Mouse (Mus musculus): Measurements from ENCODE around the gene Scn8a. TPM values are rescaled to one million over a fixed set of nuclear protein-coding genes. Genes with fewer than 3 reads are reported as not detected.
A peak's percentile ranks its signal among the peaks of the same experiment; 100 is the strongest.

Gene Scn8a
- total RNA-seq, 4 experiments from 2014 or later: 0.12 to 0.22 (median 0.20) TPM; not detected in 1

GRCm38 (mm10) chr15:101069641-101070190 lies 200.1 kb downstream of the Scn8a start:
- no peak for DNase-seq (ENCODE audit: low spot score in 2 of 2)

- no peak for DNase-seq (ENCODE audit: low spot score in 2 of 2)
These were observed 201.1 kb downstream of the Scn8a start for GRCm38 (mm10) chr15:101070762-101071161.

GRCm38 (mm10) chr15:101072736-101073135 lies 203.1 kb downstream of the Scn8a start:
- no peak for DNase-seq (ENCODE audit: low spot score in 2 of 2)

GRCm38 (mm10) chr15:101074067-101074466 lies 204.4 kb downstream of the Scn8a start:
- DNase-seq (ENCODE audit: low spot score in 2 of 2): no peak

GRCm38 (mm10) chr15:101075150-101075549 lies 205.5 kb downstream of the Scn8a start:
- no peak for DNase-seq (ENCODE audit: low spot score in 2 of 2)

GRCm38 (mm10) chr15:101075656-101076055 lies 206.0 kb downstream of the Scn8a start:
- DNase-seq (ENCODE audit: low spot score in 2 of 2): no peak

GRCm38 (mm10) chr15:101076071-101077000 lies 206.7 kb downstream of the Scn8a start:
- no peak for DNase-seq (ENCODE audit: low spot score in 2 of 2)

- no peak for DNase-seq (ENCODE audit: low spot score in 2 of 2)
These were observed 207.5 kb downstream of the Scn8a start for GRCm38 (mm10) chr15:101077001-101077812.

- no peak for DNase-seq (ENCODE audit: low spot score in 2 of 2)
These were observed 208.4 kb downstream of the Scn8a start, which contains the start of gene Fignl2 for GRCm38 (mm10) chr15:101077813-101078730. Gene Fignl2, minus strand, starts transcription at chr15:101078567.

- DNase-seq (ENCODE audit: low spot score in 2 of 2): peak; percentile 85 to 89
These were observed 209.1 kb downstream of the Scn8a start for GRCm38 (mm10) chr15:101078731-101079156.

GRCm38 (mm10) chr15:101080031-101080520 lies 210.4 kb downstream of the Scn8a start:
- DNase-seq (ENCODE audit: low spot score in 2 of 2): no peak

GRCm38 (mm10) chr15:101081035-101081548 lies 211.4 kb downstream of the Scn8a start:
- DNase-seq (ENCODE audit: low spot score in 2 of 2): no peak

- DNase-seq (ENCODE audit: low spot score in 2 of 2): peak in 1 of 2 experiments; percentile 31
These were observed 212.6 kb downstream of the Scn8a start for GRCm38 (mm10) chr15:101082236-101082635.

- no peak for DNase-seq (ENCODE audit: low spot score in 2 of 2)
These were observed 214.8 kb downstream of the Scn8a start for GRCm38 (mm10) chr15:101084499-101084898.

- DNase-seq (ENCODE audit: low spot score in 2 of 2): no peak
These were observed 216.8 kb downstream of the Scn8a start for GRCm38 (mm10) chr15:101086451-101086850.

- DNase-seq (ENCODE audit: low spot score in 2 of 2): peak; percentile 52 to 71
These were observed 217.3 kb downstream of the Scn8a start for GRCm38 (mm10) chr15:101086956-101087355.

- no peak for DNase-seq (ENCODE audit: low spot score in 2 of 2)
These were observed 218.6 kb downstream of the Scn8a start for GRCm38 (mm10) chr15:101088291-101088690.

GRCm38 (mm10) chr15:101091551-101091950 lies 221.9 kb downstream of the Scn8a start:
- DNase-seq (ENCODE audit: low spot score in 2 of 2): no peak

GRCm38 (mm10) chr15:101092121-101092828 lies 222.6 kb downstream of the Scn8a start:
- no peak for DNase-seq (ENCODE audit: low spot score in 2 of 2)
